Mouse (Mus musculus) testis, adult 2 months (tissue): Measurements from ENCODE around the gene Gpr83.

Experiments used
- CTCF ChIP-seq: fragments of 200-500 bp; IDR thresholded peaks from 2 replicates; pipeline ENCODE4 v1.5.1; 2012; ENCODE audit warnings: low read depth, mild to moderate bottlenecking, inconsistent platforms, low read length, moderate library complexity; ENCODE audit not compliant: control insufficient read depth, insufficient read depth, insufficient replicate concordance
- POLR2A ChIP-seq: fragments of 200-500 bp; IDR thresholded peaks from 2 replicates; pipeline ENCODE4 v1.6.1; 2012; ENCODE audit warnings: low read depth, mild to moderate bottlenecking, inconsistent platforms, low read length, moderate library complexity; ENCODE audit not compliant: control insufficient read depth

GRCm38 (mm10) chr9:14903006-14903405 is 43.0 kb downstream of the Gpr83 start:
- TF ChIP-seq POLR2A (no peak), CTCF (no peak)
